Mouse (Mus musculus) heart, embryonic 16.5 days (tissue): ENCODE measurements around the gene Tmem165. TPM values are rescaled to one million over a fixed set of nuclear protein-coding genes. Genes with fewer than 3 reads are reported as not detected.

Source experiments
- ATAC-seq: fragments of 200-750 bp; cut with Nextera tagmentation; replicated peaks from 2 replicates; pipeline ENCODE4 v1.8.0; 2017; ENCODE audit warnings: moderate number of reproducible peaks; ENCODE audit not compliant: insufficient read depth, low FRiP score; ENCODE audit errors: extremely low read depth
- H3K27ac ChIP-seq: fragments of 300-500 bp; sonication (generic); 2 replicates; pipeline ENCODE4 v1.5.1; 2014; ENCODE audit warnings: mild to moderate bottlenecking, low read length, control low read depth, moderate library complexity
- H3K27me3 ChIP-seq: fragments of 300-500 bp; sonication (generic); 2 replicates; pipeline ENCODE4 v1.6.1; 2014; ENCODE audit warnings: low read length, mixed read lengths; ENCODE audit not compliant: control insufficient read depth, insufficient read depth
- H3K36me3 ChIP-seq: fragments of 300-500 bp; sonication (generic); 2 replicates; pipeline ENCODE4 v1.6.1; 2014; ENCODE audit not compliant: control insufficient read depth, insufficient read depth
- H3K4me1 ChIP-seq: fragments of 300-500 bp; sonication (generic); 2 replicates; pipeline ENCODE4 v1.6.1; 2014; ENCODE audit warnings: low read length, mixed read lengths; ENCODE audit not compliant: control insufficient read depth, insufficient read depth
- H3K4me2 ChIP-seq: fragments of 300-500 bp; sonication (generic); 2 replicates; pipeline ENCODE4 v1.6.1; 2014; ENCODE audit warnings: low read depth, mild to moderate bottlenecking, control low read depth, low read length
- H3K4me3 ChIP-seq: fragments of 300-500 bp; sonication (generic); 2 replicates; pipeline ENCODE4 v1.5.1; 2014; ENCODE audit warnings: mild to moderate bottlenecking, control low read depth, low read length
- H3K9ac ChIP-seq: fragments of 300-500 bp; sonication (generic); 2 replicates; pipeline ENCODE4 v1.6.1; 2014; ENCODE audit warnings: low read length, control low read depth
- H3K9me3 ChIP-seq: fragments of 300-500 bp; sonication (generic); replicated peaks from 2 replicates; pipeline ENCODE4 v1.6.1; 2016; ENCODE audit warnings: low read length; ENCODE audit not compliant: control insufficient read depth
- WGBS: fragments of 180-500 bp; shearing (Covaris S2); extraction: QIAGEN DNeasy Blood & Tissue Kit; methylation state at CpG from one replicate; pipeline ENCODE4 v1.1.7; 2014; 5-methylcytosine and 5-hydroxymethylcytosine counted together
- polyA plus RNA-seq: library from polyadenylated mRNA; unstranded; fragments of >200 nt; fragmentation: Nextera tagmentation; extraction: Ambion mirVana; gene quantifications from 2 replicates; pipeline ENCODE4 v1.2.1, GENCODE M21; 2015

Gene Tmem165
- polyA plus RNA-seq, 1 experiment from 2014 or later, result 58.8 TPM

DNA sequence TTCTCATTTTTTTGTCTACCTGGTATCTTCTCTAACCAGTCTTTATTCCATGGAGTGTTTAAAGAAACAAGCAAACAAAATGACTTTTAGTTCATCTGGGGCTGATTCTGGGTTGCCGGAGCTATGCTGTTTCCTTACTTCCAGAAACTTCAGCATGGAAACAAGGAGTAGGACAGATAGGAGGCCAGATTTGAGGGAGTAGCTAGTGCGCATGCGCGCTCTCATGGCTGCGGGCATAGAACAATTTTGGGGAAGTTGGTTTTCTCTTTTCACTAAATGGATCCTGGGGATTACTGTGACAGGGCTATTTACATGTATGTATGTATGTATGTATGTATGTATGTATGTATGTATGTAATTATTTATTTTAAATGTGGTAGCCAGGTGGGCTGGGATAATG is 4.5 kb upstream of the Tmem165 start:
- no peak overlapping the region for H3K27ac ChIP-seq
- H3K4me2 ChIP-seq, result no peak overlapping the region
- no peak overlapping the region for H3K9ac ChIP-seq
- H3K36me3 ChIP-seq, result no peaks in the 10 kb centered on the region
- no peak overlapping the region for H3K4me3 ChIP-seq
- no peaks in the 10 kb centered on the region for H3K27me3 ChIP-seq
- no peaks in the 10 kb centered on the region for H3K9me3 ChIP-seq
- ATAC-seq, result no peak
- 91% methylated on average over 5 of the region's 5 CpGs for WGBS
- H3K4me1 ChIP-seq, result peaks cover 16% of the 10 kb centered on the region

DNA sequence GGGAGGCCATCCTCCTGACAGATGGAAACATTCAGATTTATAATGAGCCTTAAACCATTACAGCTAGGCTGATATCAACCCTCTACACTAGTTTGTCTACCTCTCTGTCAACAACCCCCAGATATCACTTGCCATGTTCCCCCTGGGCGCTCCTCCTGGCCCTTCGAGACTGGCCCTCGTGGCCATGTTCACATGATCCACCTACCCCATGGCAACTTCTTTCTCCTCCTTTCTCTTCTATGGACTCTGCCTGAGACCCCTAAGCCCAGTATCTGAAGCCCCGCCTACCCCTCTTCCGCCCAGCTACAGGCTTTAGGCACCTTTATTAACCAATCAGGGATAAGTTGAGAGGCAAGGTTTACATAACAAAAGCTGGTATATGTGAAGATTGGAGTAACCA is 3.9 kb upstream of the Tmem165 start:
- H3K36me3 ChIP-seq, result no peaks in the 10 kb centered on the region
- H3K4me1 ChIP-seq, result peaks cover 18% of the 10 kb centered on the region
- no peak overlapping the region for H3K27ac ChIP-seq
- H3K9ac ChIP-seq, result no peak overlapping the region
- WGBS, result 78% methylated on average over 5 of the region's 5 CpGs
- no peaks in the 10 kb centered on the region for H3K9me3 ChIP-seq
- no peaks in the 10 kb centered on the region for H3K27me3 ChIP-seq
- H3K4me3 ChIP-seq, result no peak overlapping the region
- no peak overlapping the region for H3K4me2 ChIP-seq
- no peak for ATAC-seq

DNA sequence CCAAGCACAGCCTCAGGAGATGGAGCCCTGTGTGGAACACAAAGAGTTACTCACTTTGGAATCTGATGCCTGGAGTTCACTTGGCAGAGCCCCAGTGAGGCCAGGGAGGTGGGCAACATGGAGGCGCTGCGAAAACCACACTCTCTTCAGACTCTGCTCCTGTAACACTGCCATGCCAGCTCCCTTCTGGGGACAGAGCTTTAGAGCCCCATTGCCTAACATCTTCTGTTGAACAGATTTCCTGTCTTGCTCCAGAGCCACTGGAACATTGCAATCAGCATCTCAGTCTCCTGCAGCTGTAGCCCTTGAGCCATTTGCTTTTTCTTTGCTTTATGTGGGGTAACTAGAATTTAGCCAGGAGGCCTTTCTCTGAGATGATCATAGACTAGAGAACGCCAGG is 1.4 kb upstream of the Tmem165 start:
- Histone ChIP-seq H3K4me1 (peaks cover 25% of the 10 kb centered on the region), H3K4me2 (no peak overlapping the region), H3K27ac (0 out of 2 replicates have a peak overlapping the region, but pooled peaks have one; percentile 11), H3K9ac (no peak overlapping the region), H3K9me3 (no peaks in the 10 kb centered on the region), H3K4me3 (no peak overlapping the region), H3K36me3 (no peaks in the 10 kb centered on the region), H3K27me3 (no peaks in the 10 kb centered on the region)
- 43% methylated on average over 3 of the region's 3 CpGs for WGBS
- ATAC-seq, result no peak

DNA sequence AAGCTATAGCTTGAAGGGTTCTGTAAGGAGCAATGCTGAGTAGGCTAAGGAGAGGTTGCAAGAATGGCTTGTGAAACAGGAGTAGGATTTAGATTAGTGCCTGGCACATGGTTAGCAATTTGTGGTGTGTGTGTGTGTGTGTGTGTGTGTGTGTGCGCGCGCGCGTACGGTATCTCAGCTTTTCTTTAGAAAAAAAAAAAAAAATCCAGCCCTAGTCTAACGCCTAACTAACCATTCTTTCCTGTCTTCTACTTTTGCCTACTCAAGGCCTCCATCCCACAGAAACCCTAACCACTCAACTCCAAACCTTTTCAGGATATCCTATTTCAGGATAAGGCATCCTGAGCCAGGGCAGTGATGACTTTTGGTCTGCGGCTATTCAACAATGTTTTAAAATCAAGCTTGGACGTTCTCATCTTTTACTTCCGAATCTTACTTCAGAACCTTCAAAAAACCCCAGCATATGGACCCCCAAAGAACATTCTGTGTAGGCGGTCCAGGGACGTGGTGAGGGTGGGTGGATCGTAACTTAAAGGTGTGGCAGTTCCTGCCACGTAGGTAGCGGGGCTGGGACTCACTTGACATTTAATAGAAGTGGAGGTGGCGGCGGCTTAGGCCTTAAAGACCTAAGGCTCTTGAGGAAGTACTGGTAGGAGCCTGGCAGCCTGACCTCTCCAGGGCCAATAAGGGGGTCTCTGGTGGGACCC is 484 bp upstream of the Tmem165 start:
- no peak; the same call in 1 of the 2 replicates for ATAC-seq
- Histone ChIP-seq H3K36me3 (no peaks in the 10 kb centered on the region), H3K4me1 (peaks cover 32% of the 10 kb centered on the region), H3K9ac (peak overlapping the region; percentile 96), H3K9me3 (no peaks in the 10 kb centered on the region), H3K4me2 (peak overlapping the region; percentile 94), H3K27ac (peak overlapping the region; percentile 96), H3K4me3 (peak overlapping the region; percentile 95), H3K27me3 (no peaks in the 10 kb centered on the region)
- 42% methylated on average over 17 of the region's 17 CpGs for WGBS

DNA sequence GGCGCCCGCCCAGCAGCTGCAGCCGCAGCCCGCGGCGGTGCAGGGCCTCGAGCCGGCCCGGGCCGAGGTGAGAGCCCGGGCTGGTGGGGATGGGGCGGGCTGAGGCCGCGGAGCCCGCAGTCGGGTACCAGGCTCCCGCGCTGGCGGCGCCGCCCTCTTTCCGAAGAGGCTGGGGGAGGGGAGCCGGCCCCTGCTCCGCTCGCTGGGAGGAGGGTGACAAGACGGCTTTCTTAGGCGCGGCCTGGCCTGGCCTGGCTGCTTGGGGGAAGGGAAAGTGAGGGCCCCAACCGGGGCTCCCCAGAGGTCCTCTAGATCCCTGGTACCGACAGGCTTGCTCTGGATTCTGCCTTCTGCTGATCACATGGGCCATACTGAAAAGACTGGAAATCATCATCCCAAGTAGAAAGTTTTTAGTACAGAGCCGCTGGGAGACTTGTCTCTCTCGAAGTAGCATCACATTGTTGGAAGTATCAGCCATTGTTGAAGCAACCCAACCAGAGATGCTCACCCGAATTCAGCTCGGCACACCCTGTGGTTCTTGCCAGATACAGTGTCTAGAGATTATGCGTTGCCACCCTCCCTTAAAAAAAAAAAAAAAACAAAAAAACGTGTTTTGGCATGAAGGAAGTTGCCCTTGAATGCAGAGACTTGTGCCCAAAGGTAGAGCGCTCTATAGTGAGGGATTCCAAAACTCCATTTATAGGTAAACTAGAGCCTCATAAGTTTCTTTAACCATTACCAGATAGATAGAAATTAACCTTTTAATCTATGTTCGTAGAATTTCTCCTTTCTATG is 803 bp downstream of the Tmem165 start:
- ATAC-seq, result peak; percentile 89
- 2% methylated on average over 38 of the region's 38 CpGs for WGBS
- Histone ChIP-seq H3K4me1 (peaks cover 39% of the 10 kb centered on the region), H3K27ac (peak overlapping the region; percentile 96), H3K27me3 (no peaks in the 10 kb centered on the region), H3K4me3 (peak overlapping the region; percentile 95), H3K9ac (peak overlapping the region; percentile 96), H3K36me3 (no peaks in the 10 kb centered on the region), H3K9me3 (no peaks in the 10 kb centered on the region), H3K4me2 (peak overlapping the region; percentile 94)

DNA sequence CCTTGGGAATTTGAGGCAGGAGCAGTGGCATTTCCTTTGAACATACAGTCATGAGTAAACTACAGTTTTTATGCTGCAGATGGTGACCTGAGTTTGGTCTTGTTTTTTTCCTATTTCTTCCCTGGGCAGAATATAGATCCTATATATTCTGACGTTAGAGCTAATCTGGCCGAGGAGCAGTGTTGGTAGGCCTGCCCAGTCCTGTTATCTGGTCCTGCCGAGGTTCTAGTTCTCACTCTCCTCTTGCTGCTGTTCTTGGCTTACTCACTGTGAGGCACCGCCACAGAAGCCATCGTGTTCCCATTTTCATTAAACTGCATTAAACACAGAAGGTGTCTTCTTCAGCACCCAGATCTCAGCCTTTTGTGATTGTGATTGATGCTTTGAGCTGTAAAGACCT is 4.2 kb downstream of the Tmem165 start:
- Histone ChIP-seq H3K27me3 (no peaks in the 10 kb centered on the region), H3K9ac (no peak overlapping the region), H3K4me3 (no peak overlapping the region), H3K27ac (no peak overlapping the region), H3K36me3 (peaks cover 2% of the 10 kb centered on the region; the same call in 1 of the 2 replicates), H3K9me3 (no peaks in the 10 kb centered on the region), H3K4me1 (peaks cover 46% of the 10 kb centered on the region), H3K4me2 (peak overlapping the region; percentile 4; the same call in 1 of the 2 replicates)
- no peak for ATAC-seq
- 41% methylated on average over 5 of the region's 5 CpGs for WGBS

DNA sequence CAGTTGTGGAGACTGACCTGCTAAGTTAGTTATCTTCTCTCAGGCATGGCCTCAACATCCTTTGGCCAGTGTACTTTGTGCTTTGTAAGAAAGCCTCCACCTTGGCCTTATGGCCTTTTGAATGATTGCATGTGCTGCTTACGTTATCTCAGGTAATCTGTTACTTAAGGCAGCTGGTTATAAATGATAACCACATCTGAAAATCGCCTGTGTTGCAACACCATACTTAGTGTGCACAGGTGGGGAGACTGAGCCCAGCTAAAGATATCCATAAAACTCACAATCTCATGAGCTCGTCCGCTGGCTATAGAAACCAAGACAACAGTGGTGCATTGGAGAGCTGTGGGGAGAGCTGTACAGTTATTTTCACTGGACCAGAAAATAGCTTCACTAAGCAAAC is 6.9 kb downstream of the Tmem165 start:
- H3K27ac ChIP-seq, result no peak overlapping the region
- 80% methylated on average over 4 of the region's 4 CpGs for WGBS
- no peak overlapping the region for H3K9ac ChIP-seq
- no peak for ATAC-seq
- no peaks in the 10 kb centered on the region for H3K9me3 ChIP-seq
- peaks cover 5% of the 10 kb centered on the region; the same call in 1 of the 2 replicates for H3K36me3 ChIP-seq
- no peaks in the 10 kb centered on the region for H3K27me3 ChIP-seq
- no peak overlapping the region for H3K4me3 ChIP-seq
- peaks cover 49% of the 10 kb centered on the region for H3K4me1 ChIP-seq
- no peak overlapping the region for H3K4me2 ChIP-seq

DNA sequence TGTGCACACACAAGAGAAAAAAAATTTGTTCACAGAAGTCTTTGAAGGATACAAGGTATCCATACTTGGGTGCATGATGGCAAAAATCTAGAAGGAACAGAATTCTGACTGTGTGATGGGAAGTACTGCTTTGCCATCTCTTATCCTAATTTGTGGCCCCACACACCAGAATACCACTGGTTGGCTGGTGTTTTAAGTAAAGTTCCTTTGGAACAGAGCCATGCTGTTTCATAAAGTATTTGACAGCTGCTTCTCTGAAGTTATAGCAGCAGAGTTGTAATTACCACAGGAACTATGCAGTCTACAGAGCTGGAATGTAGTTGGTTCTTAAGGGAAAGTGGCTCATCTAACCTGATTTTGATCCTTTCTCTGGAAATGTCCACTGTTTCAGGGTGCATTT is 9.4 kb downstream of the Tmem165 start:
- H3K4me3 ChIP-seq, result no peak overlapping the region
- no peak overlapping the region for H3K9ac ChIP-seq
- no peaks in the 10 kb centered on the region for H3K9me3 ChIP-seq
- H3K36me3 ChIP-seq, result peaks cover 5% of the 10 kb centered on the region; the same call in 1 of the 2 replicates
- no peak for ATAC-seq
- no peak overlapping the region for H3K4me2 ChIP-seq
- no peak overlapping the region for H3K27ac ChIP-seq
- peaks cover 33% of the 10 kb centered on the region for H3K4me1 ChIP-seq
- no peaks in the 10 kb centered on the region for H3K27me3 ChIP-seq

DNA sequence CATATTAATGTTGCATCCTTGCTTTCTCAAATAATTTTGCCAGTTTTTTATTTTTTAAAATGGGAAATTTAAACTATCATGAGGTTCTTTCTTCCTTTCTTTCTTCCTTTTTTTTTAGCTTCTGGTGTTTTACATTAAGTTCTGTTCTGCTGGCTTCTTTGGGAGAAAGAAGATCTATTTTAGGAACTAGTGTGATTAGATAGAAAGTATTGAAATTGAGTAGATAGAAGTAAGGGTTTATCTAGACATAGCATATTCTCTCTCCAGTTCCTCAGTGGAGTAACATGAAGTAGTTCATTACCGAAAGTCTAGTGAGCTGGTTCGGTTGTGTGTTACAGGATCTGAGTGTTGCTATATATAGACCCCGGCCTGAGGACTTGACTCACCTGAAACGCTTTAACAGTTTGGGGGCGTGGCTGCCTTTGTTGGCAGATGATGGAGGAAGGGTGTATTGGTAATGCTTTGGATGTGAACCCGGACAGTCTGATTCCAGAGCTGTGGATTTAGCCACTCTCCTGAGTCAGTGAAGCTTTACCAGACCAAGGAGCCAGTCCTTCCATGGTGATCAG is 10.8 kb downstream of the Tmem165 start:
- Histone ChIP-seq H3K9ac (no peak overlapping the region), H3K27ac (peak overlapping the region; percentile 12; the same call in 1 of the 2 replicates), H3K4me2 (peak overlapping the region; percentile 27; the same call in 1 of the 2 replicates), H3K36me3 (peaks cover 5% of the 10 kb centered on the region; the same call in 1 of the 2 replicates), H3K27me3 (no peaks in the 10 kb centered on the region), H3K4me3 (no peak overlapping the region), H3K4me1 (peaks cover 26% of the 10 kb centered on the region), H3K9me3 (no peaks in the 10 kb centered on the region)
- WGBS, result 43% methylated on average over 6 of the region's 6 CpGs
- no peak for ATAC-seq
